Mouse (Mus musculus): ENCODE measurements around the gene Hspa2. TPM values are rescaled to one million over a fixed set of nuclear protein-coding genes. Genes with fewer than 3 reads are reported as not detected.

Hspa2 gene
- total RNA-seq, 2 experiments from 2014 or later, result 1.7 to 3.2 TPM

DNA sequence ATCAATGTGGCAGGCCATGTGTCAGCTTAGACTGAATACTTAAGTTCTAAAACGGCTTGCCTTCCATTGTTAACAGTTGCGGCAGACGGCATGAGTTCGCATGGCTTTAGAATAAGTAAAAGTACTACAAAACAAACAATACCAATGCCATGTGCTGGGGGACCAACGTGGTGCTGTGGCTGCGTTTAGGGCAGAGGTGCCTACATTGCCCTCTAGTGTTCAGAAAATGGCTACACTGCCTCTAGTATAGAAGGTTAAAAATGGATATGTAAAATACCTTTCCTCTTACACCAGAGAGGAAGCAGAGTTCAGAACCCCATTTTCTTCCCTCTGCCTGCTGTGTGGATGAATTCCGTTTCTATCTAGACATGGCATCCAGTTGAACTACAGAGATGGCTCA, 27.3 kb upstream of the Hspa2 start:
- peak; percentile 77 for ATAC-seq (replicated peaks; ENCODE audit: low FRiP score, poor library complexity, severe bottlenecking)

DNA sequence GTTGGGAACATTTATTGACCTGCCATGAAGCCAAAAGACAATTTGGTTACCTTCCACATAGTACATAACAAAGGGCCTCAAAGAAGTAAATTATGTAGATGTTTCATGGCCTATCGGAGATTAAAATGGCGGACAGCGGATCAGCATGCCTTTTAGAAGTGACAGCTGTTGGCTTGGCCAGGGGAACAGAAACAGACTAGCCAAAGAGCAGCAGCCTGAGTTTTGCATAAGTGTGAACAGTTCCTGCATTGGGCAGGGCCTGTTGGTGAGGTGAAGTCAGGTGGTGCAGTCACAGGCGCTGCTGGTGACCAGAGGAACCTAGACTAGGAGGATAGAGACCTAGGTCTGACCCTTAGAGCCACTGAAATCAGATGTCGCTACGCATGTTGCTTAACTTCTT, 26.9 kb upstream of the Hspa2 start:
- ATAC-seq (replicated peaks; ENCODE audit: low FRiP score, poor library complexity, severe bottlenecking), result no peak

DNA sequence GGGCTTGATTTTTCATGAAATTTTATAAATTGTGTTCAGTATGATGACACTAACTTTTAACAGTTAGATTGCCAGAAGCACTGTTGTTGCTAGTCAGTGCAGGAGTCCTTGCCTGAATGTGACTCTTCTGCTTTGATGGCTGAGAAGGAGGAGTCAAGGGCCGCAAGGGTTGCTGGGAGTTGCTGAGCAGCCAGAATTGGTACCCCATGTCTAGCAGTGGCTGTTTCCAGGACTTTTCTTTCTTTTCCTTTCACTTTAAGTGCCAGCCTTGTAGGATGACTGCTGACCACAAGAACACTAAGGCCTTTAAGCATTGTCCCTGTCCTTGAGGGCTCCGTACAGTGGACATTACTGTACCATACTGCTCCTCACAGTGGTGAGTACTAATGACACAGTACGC, 26.2 kb upstream of the Hspa2 start:
- no peak for ATAC-seq (replicated peaks; ENCODE audit: low FRiP score, poor library complexity, severe bottlenecking)

DNA sequence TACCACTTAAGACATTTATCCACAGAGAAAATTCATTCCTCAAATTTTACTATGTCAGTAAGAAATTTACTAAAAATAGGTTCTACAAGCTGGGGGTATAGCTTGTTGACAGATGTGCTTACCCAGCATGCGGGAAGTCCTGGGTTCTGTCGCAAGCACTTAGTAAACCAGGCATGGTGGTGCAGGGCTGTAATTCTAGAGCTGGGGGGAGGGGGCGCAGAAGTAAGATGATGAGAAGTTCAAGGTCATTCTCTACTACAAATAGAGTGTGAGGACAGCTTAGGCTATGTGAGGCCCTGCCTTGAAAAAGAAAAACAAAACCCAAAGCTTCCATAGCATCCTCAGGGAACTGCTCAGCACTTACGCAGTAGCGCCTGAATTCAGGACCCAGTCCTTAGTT, 25.4 kb upstream of the Hspa2 start:
- no peak for ATAC-seq (replicated peaks; ENCODE audit: low FRiP score, poor library complexity, severe bottlenecking)

DNA sequence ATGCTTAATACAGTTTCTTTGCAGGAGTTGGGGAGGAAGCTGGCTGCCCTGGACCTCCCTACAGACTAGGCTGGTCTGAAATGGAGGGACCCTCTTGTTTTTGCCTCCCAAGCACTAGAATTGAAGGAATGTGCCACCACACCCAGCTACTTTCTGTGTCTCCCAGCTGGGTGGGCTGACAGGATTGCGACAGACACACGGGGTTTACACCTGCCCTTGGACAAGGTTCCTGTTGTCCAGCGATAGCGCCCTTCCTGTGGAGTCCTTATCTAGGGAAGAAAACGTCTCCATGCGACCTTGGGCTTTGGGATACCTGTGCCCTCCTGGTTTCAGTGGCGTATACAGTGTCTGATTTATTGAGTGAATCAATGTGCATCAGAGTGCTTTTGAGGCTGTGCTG, 23.8 kb upstream of the Hspa2 start:
- no peak for ATAC-seq (replicated peaks; ENCODE audit: low FRiP score, poor library complexity, severe bottlenecking)

DNA sequence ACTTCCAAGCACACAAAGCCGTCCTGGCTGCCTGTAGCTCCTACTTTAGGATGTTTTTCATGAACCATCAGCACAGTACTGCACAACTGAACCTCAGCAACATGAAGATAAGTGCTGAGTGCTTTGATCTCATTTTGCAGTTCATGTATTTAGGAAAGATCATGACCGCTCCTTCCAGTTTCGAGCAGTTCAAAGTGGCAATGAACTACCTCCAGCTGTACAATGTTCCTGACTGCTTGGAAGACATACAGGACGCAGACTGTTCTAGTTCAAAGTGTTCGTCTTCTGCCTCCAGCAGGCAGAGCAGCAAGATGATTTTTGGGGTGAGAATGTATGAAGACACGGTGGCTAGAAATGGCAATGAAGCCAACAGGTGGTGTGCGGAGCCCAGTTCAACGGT, 18.6 kb upstream of the Hspa2 start:
- no peak for ATAC-seq (replicated peaks; ENCODE audit: low FRiP score, poor library complexity, severe bottlenecking)

DNA sequence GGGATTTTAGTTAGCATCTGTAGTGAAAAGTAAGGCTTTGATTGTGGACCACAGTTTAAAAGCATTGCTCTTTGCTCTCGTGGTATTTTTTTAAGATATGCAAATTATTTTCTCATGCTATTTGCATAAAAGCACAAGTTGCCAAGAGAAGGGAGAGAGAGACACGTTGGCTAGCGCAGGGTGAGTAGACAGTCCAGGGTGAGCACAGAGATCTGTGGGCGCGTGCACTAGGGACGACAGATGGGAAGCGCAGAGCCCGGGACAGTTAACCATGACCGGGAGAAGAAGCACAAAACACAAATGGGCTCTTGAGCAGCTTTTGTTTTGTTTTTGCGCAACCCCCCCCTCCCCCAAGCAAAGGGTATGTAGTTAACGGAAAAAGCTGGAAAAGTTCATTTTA, 15.2 kb upstream of the Hspa2 start:
- ATAC-seq (replicated peaks; ENCODE audit: low FRiP score, poor library complexity, severe bottlenecking), result no peak

DNA sequence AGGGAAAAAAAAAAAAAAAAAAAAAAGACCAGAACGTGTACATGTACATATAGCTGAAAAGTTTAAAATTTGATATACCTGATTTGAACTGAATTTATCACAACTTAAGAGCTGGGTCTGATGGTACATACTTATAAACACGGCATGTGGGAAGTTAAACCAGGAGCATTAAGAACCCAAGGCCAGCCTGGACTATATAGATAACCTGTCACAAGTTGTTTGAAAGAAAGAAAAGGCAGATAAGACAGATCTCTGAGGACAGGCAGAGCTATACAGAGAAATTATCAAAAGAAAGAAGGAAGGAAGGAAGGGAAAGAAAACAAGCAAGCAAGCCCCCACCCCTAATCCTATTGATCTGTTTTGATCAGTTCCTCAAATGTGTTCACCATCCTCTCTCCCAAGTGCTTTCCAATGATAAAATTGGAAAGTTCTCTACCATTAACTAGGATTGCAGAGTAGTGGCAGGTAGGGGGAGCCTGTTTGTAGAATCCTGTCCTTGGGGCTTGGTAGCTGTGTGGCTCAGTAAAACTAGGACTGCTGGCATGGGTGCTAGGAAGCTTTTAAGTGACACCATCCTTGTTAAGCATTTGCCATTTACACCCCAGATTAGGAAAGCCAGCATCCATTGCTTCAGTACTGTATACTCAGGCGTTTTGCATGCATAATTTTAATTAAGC, 12.2 kb upstream of the Hspa2 start:
- peak; percentile 71; the same call in 1 of the 2 replicates for ATAC-seq (replicated peaks; ENCODE audit: low FRiP score, poor library complexity, severe bottlenecking)

DNA sequence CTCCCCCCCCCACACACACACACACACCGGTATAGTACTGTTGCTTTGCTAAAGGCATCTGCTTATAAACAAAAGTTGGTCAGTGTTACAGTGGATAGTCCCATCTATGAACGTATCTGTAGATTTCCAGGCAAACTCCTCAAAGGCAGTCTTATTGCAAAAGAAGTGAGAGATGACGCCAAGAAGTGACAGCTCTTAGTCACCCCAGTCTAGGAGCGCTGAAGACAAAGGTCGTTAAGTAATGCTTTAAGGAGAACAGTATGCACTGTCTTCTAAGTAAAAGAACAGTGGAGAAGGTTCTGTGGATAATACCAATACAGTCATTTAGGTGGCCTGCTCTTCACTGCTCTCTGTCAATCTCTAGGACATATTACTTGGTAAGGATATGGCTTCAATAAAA, 11.0 kb upstream of the Hspa2 start:
- ATAC-seq (replicated peaks; ENCODE audit: low FRiP score, poor library complexity, severe bottlenecking), result no peak

DNA sequence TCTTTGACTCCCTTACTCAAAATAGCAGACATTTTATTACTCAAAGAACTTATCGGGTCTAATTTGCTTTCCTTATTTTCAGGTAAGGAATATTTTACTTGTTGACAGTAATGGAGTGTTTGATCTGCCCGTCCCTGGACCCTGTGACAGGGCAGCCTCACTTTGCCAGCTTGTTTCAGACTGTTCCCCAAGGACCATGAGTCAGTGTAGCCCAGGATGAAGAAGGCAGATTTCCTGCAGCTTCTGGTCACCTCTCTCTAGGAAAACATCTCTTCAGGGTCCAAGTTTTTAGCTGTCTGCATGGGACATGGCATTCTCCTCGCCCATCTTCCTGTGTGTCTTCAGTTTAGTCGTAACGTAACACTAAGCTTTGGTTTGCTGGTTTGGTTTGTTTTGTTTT, 6.7 kb upstream of the Hspa2 start:
- ATAC-seq (replicated peaks; ENCODE audit: low FRiP score, poor library complexity, severe bottlenecking), result no peak

DNA sequence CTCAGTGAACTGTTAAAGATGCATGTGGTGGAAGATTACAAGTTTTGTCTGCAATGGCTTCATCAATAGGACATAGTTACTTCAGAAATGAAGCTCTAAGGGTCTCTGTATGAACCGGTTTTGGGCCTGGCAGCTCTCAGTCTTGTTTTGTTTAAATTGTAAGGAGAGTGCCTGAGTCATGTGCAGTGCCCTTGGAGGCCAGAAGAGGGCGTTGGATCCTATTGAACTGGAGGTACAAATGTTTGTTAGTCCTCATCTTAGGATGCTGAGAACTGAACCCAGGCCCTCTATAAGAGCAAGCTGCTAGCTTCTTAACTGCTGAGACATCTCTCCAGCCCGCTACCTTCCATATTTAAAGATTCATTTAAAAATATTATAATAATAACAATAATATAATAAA, 2.3 kb upstream of the Hspa2 start:
- ATAC-seq (replicated peaks; ENCODE audit: low FRiP score, poor library complexity, severe bottlenecking), result no peak

DNA sequence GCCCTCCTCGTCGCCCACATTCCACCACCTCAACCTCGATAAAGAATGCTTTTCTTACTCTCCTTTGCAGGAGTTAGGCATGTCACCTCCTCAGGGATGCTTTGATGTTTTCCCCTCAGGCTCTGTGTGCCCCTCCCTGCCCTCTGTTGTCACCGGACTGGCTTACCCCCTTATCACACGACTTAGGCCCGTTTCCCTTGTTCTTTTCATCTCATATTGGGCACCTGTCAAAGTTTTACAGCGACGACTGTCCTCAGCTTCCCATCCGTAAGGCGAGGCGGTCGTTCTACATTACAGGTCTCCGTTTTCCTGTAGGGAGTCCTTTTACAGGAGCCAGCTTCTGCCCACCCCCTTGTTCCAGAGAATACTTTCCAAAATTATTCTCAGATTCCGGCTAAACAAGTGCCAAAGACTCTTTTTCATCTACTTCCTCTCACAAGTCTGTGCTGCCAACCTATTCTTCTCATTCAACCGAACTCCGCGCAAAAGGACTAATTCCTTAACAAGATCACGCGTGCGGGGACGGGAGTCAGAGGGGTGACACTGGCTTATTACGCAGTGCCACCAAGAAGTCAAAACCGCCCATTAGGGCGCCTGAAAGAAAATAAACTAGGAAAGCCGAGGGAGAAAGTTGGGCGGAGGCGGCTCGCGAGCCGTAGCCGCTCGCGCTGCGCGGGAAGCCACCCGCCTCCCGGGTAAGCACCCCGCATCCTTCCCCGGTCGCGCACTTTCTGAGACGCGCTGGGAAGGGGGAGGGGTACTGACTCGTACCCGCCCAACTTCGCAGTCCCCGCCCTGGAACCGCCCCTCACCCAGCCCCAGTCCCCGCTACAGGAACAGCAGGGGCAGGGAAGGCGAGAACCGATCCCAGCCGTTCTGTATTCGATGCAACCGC, 738 bp upstream of the Hspa2 start:
- ATAC-seq (replicated peaks; ENCODE audit: low FRiP score, poor library complexity, severe bottlenecking), result peak; percentile 71

DNA sequence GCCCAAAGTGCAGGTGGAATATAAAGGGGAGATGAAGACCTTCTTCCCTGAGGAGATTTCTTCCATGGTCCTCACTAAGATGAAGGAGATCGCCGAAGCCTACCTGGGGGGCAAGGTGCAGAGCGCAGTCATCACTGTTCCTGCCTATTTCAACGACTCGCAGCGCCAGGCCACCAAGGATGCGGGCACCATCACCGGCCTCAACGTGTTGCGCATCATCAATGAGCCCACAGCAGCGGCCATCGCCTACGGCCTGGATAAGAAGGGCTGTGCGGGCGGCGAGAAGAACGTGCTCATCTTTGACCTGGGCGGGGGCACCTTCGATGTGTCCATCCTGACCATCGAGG, 833 bp downstream of the Hspa2 start:
- ATAC-seq (replicated peaks; ENCODE audit: low FRiP score, poor library complexity, severe bottlenecking), result no peak

DNA sequence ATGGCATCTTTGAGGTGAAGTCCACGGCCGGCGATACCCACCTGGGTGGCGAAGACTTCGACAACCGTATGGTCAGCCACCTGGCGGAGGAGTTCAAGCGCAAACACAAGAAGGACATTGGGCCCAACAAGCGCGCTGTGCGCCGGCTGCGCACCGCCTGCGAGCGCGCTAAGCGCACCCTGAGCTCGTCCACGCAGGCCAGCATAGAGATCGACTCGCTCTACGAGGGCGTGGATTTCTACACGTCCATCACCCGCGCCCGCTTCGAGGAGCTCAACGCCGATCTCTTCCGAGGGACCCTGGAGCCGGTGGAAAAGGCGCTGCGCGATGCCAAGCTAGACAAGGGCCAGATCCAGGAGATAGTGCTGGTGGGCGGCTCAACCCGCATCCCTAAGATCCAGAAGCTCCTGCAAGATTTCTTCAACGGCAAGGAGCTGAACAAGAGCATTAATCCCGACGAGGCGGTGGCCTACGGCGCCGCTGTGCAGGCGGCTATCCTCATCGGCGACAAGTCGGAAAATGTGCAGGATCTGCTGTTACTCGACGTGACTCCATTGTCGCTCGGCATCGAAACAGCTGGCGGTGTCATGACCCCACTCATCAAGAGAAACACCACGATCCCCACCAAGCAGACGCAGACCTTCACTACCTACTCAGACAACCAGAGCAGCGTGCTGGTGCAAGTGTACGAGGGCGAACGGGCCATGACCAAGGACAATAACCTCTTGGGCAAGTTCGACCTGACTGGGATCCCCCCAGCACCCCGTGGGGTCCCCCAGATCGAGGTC, 1.4 kb downstream of the Hspa2 start:
- no peak for ATAC-seq (replicated peaks; ENCODE audit: low FRiP score, poor library complexity, severe bottlenecking)

DNA sequence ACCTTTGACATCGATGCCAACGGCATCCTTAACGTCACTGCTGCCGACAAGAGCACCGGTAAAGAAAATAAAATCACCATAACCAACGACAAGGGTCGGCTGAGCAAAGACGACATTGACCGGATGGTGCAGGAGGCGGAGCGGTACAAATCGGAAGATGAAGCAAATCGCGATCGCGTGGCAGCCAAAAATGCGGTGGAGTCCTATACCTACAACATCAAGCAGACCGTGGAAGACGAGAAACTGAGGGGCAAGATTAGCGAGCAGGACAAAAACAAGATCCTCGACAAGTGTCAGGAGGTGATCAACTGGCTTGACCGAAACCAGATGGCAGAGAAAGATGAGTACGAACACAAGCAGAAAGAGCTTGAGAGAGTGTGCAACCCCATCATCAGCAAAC, 2.0 kb downstream of the Hspa2 start:
- no peak for ATAC-seq (replicated peaks; ENCODE audit: low FRiP score, poor library complexity, severe bottlenecking)

DNA sequence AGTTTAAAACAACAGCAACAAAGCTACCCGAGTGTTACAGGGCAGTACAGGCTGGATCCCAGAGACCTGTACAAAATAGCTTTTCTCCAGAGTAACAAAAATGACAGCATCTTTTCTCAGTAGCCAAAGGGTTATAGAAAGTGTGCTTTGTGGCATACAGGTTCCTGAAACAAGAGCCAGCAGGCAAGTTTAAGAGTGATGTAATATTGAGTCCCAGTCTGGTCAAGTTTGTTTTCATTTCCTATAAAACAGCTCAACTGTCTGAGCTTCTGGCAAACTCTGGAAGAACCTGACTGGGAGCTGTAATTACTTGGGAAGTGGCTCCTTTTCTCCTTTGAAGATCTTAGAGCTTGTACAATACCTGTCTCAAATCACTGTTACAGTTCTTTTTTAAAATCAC, 3.2 kb downstream of the Hspa2 start:
- no peak for ATAC-seq (replicated peaks; ENCODE audit: low FRiP score, poor library complexity, severe bottlenecking)

DNA sequence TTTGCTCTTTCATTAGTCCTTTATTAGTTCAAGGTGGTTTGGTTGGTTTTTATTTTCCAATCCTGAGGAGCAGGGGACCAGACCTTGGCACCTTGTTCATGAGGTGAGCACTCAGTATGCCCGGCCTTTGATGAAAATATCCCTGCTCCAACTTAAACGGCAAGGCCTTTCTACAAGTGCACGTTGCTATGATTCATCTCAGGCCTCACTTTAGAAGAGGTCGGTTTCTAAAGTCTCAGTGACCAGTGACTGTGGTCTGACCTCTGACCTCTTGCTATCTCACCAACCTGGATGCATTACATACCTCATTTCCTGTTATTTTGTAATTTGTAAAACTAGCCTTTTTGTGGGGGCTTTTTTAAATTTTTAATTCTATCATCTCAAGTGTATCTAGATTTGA, 5.2 kb downstream of the Hspa2 start:
- ATAC-seq (replicated peaks; ENCODE audit: low FRiP score, poor library complexity, severe bottlenecking), result no peak

DNA sequence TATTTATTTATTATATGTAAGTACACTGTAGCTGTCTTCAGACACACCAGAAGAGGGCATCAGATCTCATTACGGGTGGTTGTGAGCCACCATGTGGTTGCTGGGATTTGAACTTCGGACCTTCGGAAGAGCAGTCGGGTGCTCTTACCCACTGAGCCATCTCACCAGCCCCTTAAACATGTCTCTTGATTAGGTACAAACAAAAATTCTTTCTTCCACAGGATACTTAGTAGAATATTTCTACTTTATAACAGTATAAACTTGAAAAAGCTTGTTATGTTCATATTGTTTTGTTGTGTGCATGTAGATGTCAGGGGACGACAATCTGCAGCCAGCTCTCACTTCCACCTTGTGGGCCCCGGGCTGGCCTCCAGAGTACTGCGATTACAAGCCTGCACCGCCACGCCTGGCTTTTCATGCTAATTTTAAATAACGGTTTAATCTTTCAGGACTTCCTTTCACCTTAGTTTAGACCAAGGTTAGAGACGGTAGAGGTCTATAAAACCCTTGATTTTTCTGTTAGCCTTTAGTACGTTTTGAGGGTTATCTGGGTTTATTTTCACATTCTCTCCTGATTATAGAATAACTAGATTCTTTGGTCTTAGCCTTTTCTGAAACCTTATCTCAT, 11.5 kb downstream of the Hspa2 start:
- ATAC-seq (replicated peaks; ENCODE audit: low FRiP score, poor library complexity, severe bottlenecking), result no peak

DNA sequence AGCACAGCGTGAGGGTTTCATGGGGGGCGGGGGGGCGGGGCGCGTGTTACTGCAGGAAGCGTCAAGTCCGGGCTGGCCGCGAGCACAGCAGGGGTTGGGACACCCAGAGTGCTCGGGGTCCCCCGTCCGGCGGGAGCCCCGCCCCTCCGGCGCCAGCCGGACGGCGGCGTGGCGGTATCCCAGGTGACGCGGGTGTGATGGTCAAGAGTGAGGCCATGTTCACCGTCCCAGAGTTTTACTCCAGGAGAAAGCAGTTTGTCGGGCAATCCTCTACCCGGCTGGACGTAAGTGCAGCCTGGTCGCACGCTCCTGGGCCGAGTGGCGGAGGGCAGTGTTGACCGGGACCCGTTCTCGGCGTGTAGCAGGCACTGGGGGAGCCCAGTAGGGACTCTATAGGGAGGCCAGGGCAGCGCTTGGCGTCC, 13.5 kb downstream of the Hspa2 start, which contains the start of gene Ppp1r36:
Gene Ppp1r36 (plus strand): TSS at position 106 of the 422 bp plus-strand sequence.
- no peak for ATAC-seq (replicated peaks; ENCODE audit: low FRiP score, poor library complexity, severe bottlenecking)

DNA sequence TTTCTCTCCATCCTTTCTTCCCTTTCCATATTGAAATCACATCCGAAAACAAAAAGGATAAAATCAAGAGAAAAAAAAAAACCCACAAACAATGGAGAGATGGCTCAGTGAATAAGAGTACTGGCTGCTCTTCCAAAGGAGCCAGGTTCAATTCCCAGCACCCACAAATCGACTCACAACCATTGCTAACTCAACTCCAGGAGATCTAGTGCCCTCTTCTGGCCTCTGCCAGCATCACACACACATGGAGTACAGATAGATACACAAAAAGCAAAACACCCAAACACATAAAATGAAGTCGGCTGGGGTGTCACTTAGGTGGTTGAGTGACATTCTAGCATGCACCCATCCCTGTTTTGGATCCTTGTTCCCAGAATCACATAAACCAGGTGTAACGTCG, 14.4 kb downstream of the Hspa2 start:
- no peak for ATAC-seq (replicated peaks; ENCODE audit: low FRiP score, poor library complexity, severe bottlenecking)

Data from erythroid progenitor cell, adult 5-6 weeks (primary cell).